Mouse (Mus musculus): ENCODE results near the gene Slc34a3. TPM values are rescaled to one million over a fixed set of nuclear protein-coding genes. Genes with fewer than 3 reads are reported as not detected.

The Slc34a3 gene
- total and polyA plus RNA-seq, 3 experiments: not detected

GRCm38 (mm10) chr2:25182664-25183063, 51.5 kb downstream of the Slc34a3 start:
- peaks cover 20 to 43% of the 10 kb centered on the region in 2 experiments for H3K4me1 ChIP-seq (ENCODE audit: control insufficient read depth in 1 of 2, insufficient read depth in 2 of 2)
- no peak for TF ChIP-seq POLR2A (IDR thresholded peaks at IDR 0.05; ENCODE audit: low read depth, low read length)
- TF ChIP-seq JUND (conservative IDR thresholded peaks at IDR 0.05; ENCODE audit: low read depth, low read length): no peak
- no peak for TF ChIP-seq CHD1 (IDR thresholded peaks at IDR 0.05; ENCODE audit: low read depth, low read length)
- no peak for TF ChIP-seq JUN (IDR thresholded peaks at IDR 0.05; ENCODE audit: insufficient read depth, low read depth, low read length)
- no peak for TF ChIP-seq GABPA (IDR thresholded peaks at IDR 0.05; ENCODE audit: insufficient replicate concordance, low read depth, low read length)
- no peak for TF ChIP-seq UBTF (IDR thresholded peaks at IDR 0.05; ENCODE audit: low read depth, low read length)
- TF ChIP-seq BHLHE40 (IDR thresholded peaks at IDR 0.05; ENCODE audit: low read depth, low read length): no peak
- no peak for TF ChIP-seq ZC3H11A (IDR thresholded peaks at IDR 0.05; ENCODE audit: low read depth, low read length)
- TF ChIP-seq E2F4 (IDR thresholded peaks at IDR 0.05; ENCODE audit: insufficient replicate concordance, low read depth, low read length): no peak
- no peak for TF ChIP-seq SMC3 (IDR thresholded peaks at IDR 0.05; ENCODE audit: low read depth, low read length)
- no peak for TF ChIP-seq IRF4 (IDR thresholded peaks at IDR 0.05; ENCODE audit: low read depth, low read length)
- no peak for TF ChIP-seq EP300 (IDR thresholded peaks at IDR 0.05; ENCODE audit: low read length)
- TF ChIP-seq KAT2A (IDR thresholded peaks at IDR 0.05; ENCODE audit: insufficient replicate concordance, low read length): no peak
- no peak for TF ChIP-seq POLR2AphosphoS2 (IDR thresholded peaks at IDR 0.05; ENCODE audit: low read depth, low read length)
- TF ChIP-seq MAFK (IDR thresholded peaks at IDR 0.05; ENCODE audit: insufficient replicate concordance, low read length): no peak
- TF ChIP-seq ZMIZ1 (IDR thresholded peaks at IDR 0.05; ENCODE audit: low read depth, low read length): no peak
- no peak for TF ChIP-seq TCF12 (IDR thresholded peaks at IDR 0.05; ENCODE audit: low read depth, low read length)
- TF ChIP-seq CHD2 (IDR thresholded peaks at IDR 0.05; ENCODE audit: low read length): no peak
- TF ChIP-seq MAZ (IDR thresholded peaks at IDR 0.05; ENCODE audit: low read depth, low read length): no peak
- H3K27me3 ChIP-seq (replicated peaks): peaks cover 78% of the 10 kb centered on the region
- H3K79me2 ChIP-seq (replicated peaks; ENCODE audit: control insufficient read depth, extremely low read depth, insufficient read depth, poor library complexity, severe bottlenecking): no peaks in the 10 kb centered on the region
- H3K9me3 ChIP-seq (replicated peaks; ENCODE audit: low read length): peaks cover 11% of the 10 kb centered on the region
- DNase-seq (ENCODE audit: extremely low read depth): no peak
- no peak overlapping the region for H3K27ac ChIP-seq (ENCODE audit: insufficient read depth, low read depth)
- 0 out of 2 replicates have a peak overlapping the region, but pooled peaks have one; percentile 27 for H3K4me2 ChIP-seq (ENCODE audit: insufficient read depth, low read depth, poor library complexity, severe bottlenecking)
- H3K9ac ChIP-seq (ENCODE audit: insufficient read depth, low read depth): peak overlapping the region; percentile 20; the same call in 1 of the 2 replicates
- dilution Hi-C loops (cut with MboI; ENCODE audit: extremely low pct_ligation_motif_present, extremely low pct_unique_long_range_greater_than_20kb, low sequenced_read_pairs) (no loop called here), in situ Hi-C loops (cut with MboI; ENCODE audit: low pct_ligation_motif_present, low pct_unique_long_range_greater_than_20kb, low sequenced_read_pairs) (no loop called here)
- no peak overlapping the region for H3K4me3 ChIP-seq (replicated peaks in 1 of 3; ENCODE audit: low read depth in 2 of 3, low read length in 2 of 3, poor library complexity in 1 of 3)
- no peaks in the 10 kb centered on the region for H3K36me3 ChIP-seq (replicated peaks in 1 of 2; ENCODE audit: control insufficient read depth in 1 of 2, insufficient read depth in 1 of 2, low read length in 1 of 2)

DNA sequence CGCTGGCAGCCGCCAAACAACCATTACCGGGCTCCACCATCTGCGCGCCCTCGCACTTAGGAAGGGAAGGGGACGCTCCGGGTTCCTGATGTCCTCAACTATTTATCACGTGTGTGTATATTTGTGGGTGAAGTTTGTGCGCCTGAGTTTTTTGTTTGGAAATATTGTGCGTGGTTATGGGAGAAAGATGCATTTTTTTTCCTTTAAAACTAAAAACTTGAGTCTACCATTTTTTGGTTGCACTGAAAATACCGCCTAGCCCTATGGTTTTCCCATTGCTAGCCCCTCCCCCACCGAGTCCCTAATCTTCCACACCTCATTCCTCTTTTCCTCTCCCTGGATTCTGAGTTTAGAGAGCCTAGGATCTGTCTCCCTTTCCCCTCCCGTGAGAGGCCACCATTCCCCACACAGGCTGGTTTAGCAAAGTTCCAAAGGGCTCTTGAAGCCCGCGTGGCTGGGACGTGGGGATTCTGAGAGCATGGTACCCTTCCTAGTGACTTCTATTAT, 52.2 kb downstream of the Slc34a3 start:
- peak overlapping the region in 2 of 3 experiments; percentile 46 to 70 for H3K4me3 ChIP-seq (replicated peaks in 1 of 3; ENCODE audit: low read depth in 2 of 3, low read length in 2 of 3, poor library complexity in 1 of 3)
- no peak for DNase-seq (ENCODE audit: extremely low read depth)

More for the DNA sequence above, 52.2 kb downstream of the Slc34a3 start:
- in situ Hi-C loops (cut with MboI; ENCODE audit: low pct_ligation_motif_present, low pct_unique_long_range_greater_than_20kb, low sequenced_read_pairs) (no loop called here), dilution Hi-C loops (cut with MboI; ENCODE audit: extremely low pct_ligation_motif_present, extremely low pct_unique_long_range_greater_than_20kb, low sequenced_read_pairs) (no loop called here)
- no peaks in the 10 kb centered on the region for H3K36me3 ChIP-seq (replicated peaks in 1 of 2; ENCODE audit: control insufficient read depth in 1 of 2, insufficient read depth in 1 of 2, low read length in 1 of 2)
- peaks cover 84% of the 10 kb centered on the region for H3K27me3 ChIP-seq (replicated peaks)
- peak overlapping the region; percentile 71 for H3K4me2 ChIP-seq (ENCODE audit: insufficient read depth, low read depth, poor library complexity, severe bottlenecking)
- H3K9me3 ChIP-seq (replicated peaks; ENCODE audit: low read length): peaks cover 11% of the 10 kb centered on the region
- H3K9ac ChIP-seq (ENCODE audit: insufficient read depth, low read depth): peak overlapping the region; percentile 50
- H3K4me1 ChIP-seq (ENCODE audit: control insufficient read depth in 1 of 2, insufficient read depth in 2 of 2): peaks cover 20 to 43% of the 10 kb centered on the region in 2 experiments
- TF ChIP-seq SIN3A (IDR thresholded peaks at IDR 0.05; ENCODE audit: low read length) (peak; percentile 71), BHLHE40 (IDR thresholded peaks at IDR 0.05; ENCODE audit: low read depth, low read length) (peak; percentile 38; the same call in 1 of the 2 replicates), TBP (conservative IDR thresholded peaks at IDR 0.05; ENCODE audit: low read depth, low read length) (0 out of 2 replicates have a peak, but pooled peaks have one; percentile 10), POLR2A (IDR thresholded peaks at IDR 0.05; ENCODE audit: low read depth, low read length) (0 out of 2 replicates have a peak, but pooled peaks have one; percentile 26), UBTF (IDR thresholded peaks at IDR 0.05; ENCODE audit: low read depth, low read length) (peak; percentile 11; the same call in 1 of the 2 replicates), E2F4 (IDR thresholded peaks at IDR 0.05; ENCODE audit: insufficient replicate concordance, low read depth, low read length) (0 out of 2 replicates have a peak, but pooled peaks have one; percentile 41), PAX5 (IDR thresholded peaks at IDR 0.05; ENCODE audit: low read length) (no peak), MYC (IDR thresholded peaks at IDR 0.05; ENCODE audit: low read depth, low read length) (peak; percentile 41; the same call in 1 of the 2 replicates), MXI1 (IDR thresholded peaks at IDR 0.05; ENCODE audit: low read depth, low read length) (peak; percentile 56), POLR2AphosphoS2 (IDR thresholded peaks at IDR 0.05; ENCODE audit: low read depth, low read length) (no peak), MAFK (IDR thresholded peaks at IDR 0.05; ENCODE audit: insufficient replicate concordance, low read length) (no peak)
- no peak overlapping the region for H3K27ac ChIP-seq (ENCODE audit: insufficient read depth, low read depth)
- no peaks in the 10 kb centered on the region for H3K79me2 ChIP-seq (replicated peaks; ENCODE audit: control insufficient read depth, extremely low read depth, insufficient read depth, poor library complexity, severe bottlenecking)

Measured in CH12.LX (cell line).